Mouse (Mus musculus) layer of hippocampus, adult 2 months (tissue): Measurements from ENCODE around the gene Sim2. TPM values are rescaled to one million over a fixed set of nuclear protein-coding genes. Genes with fewer than 3 reads are reported as not detected.

Source experiments
- DNase-seq, 2 experiments: peaks; one replicate each; pipeline ENCODE4 v3.0.0; 2022; ENCODE audit warnings: low spot score in 2 of 2
- H3K27ac ChIP-seq: fragments of 200-600 bp; 2 replicates; pipeline ENCODE4 v1.8.1; 2022
- H3K4me3 ChIP-seq: fragments of 200-600 bp; 2 replicates; pipeline ENCODE4 v1.8.1; 2022; ENCODE audit warnings: mild to moderate bottlenecking
- CTCF ChIP-seq: fragments of 200-600 bp; conservative IDR thresholded peaks from 2 replicates; pipeline ENCODE4 v1.8.1; 2022; ENCODE audit warnings: antibody characterized with exemption, mild to moderate bottlenecking, moderate library complexity
- total RNA-seq, 2 experiments: library from RNA; stranded (reverse); gene quantifications; 2 replicates each; pipeline ENCODE4 v1.2.3; 2021

The Sim2 gene
- total RNA-seq, 2 experiments from 2014 or later: 0.28 to 0.64 TPM

GRCm38 (mm10) chr16:94082960-94083847 is 1.5 kb upstream of the Sim2 start:
- Histone ChIP-seq H3K27ac (no peak overlapping the region), H3K4me3 (no peak overlapping the region)
- no peak for DNase-seq
- TF ChIP-seq CTCF: no peak

DNA sequence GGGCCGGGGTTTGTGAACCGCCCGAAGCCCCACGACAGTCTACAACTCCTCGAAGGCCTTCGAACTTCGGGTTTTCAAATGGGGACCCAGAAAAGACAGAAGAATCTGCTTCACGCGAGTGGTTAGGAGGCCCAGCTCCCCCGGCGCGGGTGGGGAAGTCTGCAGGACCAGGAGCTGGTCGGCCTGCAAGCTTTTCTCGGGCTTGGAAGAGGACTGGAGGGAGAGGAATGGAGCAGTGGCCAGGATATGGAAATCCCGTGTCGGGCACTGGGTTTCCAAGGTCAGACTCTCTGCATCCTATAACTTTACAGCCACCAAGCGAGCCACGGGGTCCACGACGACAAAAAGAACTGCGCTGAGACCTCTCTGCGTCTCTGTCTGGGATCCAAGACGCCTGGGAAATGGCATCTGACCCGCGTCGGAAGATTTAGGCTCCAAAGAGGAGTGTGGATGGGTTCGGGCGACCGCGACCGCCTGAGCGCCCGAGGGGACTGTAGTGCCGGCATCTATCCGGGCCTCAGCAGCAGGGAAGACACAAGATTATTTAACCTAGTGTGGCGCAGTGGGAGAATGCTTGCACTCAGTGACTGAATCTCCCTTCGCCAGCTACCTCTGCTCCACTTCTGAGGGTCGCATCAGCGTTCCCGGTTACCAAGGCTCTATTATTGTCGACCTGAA is 744 bp upstream of the Sim2 start:
- no peak overlapping the region for H3K27ac ChIP-seq
- no peak for DNase-seq
- no peak overlapping the region for H3K4me3 ChIP-seq
- no peak for TF ChIP-seq CTCF

DNA sequence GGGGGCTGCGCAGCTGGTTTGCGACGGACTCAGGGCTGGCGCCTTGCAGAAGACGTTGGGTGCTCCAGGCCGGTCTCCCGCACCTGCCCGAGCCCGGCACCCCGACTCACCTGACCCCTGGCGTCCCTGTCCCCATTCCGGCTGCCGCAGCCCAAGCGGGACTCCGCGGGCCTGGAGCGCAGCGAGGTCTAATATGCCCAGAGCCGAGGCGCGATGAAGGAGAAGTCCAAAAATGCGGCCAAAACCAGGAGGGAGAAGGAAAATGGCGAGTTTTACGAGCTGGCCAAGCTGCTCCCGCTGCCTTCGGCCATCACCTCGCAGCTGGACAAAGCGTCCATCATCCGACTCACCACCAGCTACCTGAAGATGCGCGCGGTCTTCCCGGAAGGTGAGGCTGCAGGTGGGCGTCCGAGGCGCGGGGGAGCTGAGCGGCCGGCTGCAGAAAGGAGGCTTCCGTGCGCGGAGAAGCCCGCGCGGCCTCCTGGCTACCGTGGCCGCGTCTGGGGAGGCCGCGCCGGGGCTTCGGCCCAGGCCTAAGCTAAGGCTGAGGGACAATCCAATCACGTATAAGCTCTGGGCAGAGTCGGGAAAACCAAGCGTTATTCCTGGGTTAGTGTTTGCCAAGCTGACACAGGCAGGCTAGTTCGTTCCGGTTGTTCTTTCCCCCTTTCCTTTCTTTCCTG is 1.0 kb downstream of the Sim2 start:
- peak overlapping the region; percentile 15; the same call in 1 of the 2 replicates for H3K4me3 ChIP-seq
- no peak for TF ChIP-seq CTCF
- DNase-seq: no peak
- no peak overlapping the region for H3K27ac ChIP-seq

DNA sequence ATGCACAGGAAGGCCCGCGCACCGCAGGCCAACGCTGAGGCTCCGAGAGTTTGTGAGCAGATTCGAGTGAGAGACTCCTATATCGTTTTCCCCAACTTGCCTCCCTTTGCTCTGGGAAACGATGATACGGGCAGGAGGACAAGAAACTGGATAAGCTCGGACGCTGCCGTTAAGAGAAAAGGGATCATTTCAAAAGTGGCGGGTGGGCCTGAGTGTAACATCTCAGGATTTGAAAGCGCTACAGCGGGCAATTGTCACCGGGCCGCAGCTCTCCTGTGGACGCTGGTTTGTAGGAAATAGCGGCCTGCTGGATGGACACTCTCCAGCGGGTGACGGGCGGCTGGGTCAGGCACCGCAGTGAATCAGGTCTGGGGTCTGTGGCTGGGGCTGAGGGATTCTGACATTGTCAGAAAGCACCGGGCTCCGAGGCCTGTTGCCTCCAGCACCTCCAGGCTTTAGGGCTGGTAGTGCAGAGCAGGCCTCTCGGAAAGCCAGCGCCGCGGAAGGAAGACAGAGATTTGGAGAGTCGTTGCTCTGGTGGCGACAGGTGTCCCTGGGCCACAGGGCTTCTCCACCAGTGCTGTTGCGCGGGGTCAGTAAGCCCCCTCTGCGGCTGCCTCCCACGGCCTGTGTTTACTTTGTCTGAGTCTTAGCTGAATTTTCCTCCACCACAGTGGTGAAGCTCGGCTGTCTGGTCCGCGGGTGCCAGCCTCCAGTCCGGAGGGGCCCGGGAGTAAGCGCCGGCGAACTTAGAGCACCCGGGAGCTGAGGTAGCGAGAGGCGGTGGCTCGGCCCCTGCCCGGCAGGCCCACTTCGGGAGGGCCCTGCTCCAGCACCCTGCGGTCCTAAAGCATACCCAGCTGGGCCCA is 2.2 kb downstream of the Sim2 start:
- DNase-seq: no peak
- no peak overlapping the region for H3K4me3 ChIP-seq
- TF ChIP-seq CTCF: no peak
- no peak overlapping the region for H3K27ac ChIP-seq

DNA sequence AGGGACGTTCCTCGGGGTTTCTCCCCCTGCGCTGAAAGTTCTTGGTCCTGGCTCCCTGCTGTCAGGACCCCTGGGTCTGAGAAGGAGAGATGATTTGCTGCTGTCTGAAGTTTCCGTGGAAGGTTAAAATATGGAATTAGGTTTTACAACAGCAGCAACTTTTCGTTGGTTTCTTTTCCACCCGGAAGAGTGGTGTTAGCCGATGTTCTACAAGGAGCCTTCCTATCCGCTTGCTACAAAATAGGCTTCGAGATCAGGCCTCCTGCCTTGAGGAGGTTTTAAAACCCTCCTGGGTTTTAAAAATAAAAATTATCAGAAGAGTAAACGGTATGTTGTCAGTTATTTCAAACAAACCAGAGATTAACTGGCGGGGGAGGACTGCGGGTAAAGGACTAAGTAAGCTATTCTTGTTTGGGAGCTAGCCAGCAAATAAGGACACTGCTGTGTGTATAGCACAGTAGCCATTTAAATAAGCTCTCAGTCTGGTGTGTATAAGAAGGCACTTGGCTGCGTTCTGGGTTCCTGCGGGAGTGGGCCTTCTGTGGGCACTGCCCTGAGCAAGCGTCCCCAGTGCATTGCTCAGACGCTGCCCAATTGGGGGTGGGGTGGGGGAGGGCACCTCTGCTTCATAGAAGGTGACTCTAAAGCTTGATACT is 3.0 kb downstream of the Sim2 start:
- no peak overlapping the region for H3K27ac ChIP-seq
- H3K4me3 ChIP-seq: no peak overlapping the region
- DNase-seq: no peak
- no peak for TF ChIP-seq CTCF

- no peak overlapping the region for H3K4me3 ChIP-seq
- no peak overlapping the region for H3K27ac ChIP-seq
- no peak for DNase-seq
- no peak for TF ChIP-seq CTCF
These were observed 3.6 kb downstream of the Sim2 start for GRCm38 (mm10) chr16:94088226-94088748.

DNA sequence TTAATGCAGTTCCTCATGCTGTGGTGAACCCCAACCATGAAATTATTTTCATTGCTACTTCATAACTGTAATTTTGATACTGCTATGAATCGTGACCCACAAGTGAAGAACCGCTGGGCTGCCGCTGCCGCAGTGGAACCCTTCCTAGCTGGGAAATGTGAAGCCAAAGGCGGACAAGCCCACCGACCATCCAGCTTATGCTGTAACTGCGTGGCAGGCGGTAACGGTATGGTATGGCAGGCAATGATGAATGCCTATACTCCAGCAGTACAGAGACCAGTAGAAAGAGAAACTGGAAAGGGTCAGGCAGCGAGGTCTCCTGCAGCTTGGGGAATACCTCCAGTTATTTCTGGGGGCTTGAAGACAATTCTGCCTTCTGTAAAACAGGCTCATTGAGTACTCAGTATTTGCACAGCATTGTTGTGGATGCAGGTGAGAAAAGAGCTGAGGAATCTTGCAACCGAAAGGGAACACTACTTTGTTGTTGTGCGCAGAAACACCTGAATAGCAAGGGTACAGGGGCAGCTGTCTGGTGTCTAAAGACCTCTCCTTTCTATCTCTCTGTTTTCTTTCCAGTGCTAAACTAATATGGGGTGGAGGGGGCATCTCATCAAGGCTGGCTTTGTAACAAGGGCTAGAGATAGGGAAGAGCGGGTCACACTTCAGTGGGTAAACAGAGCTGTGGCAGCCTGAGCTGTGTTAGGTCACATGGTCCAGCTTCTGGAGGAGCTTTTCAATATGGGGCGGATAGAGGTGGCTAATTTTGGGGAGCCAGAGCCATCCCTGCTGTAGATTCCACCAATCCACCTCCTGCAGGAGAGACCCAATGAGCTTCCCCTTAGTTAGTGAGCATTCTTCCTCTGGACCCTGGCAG is 4.3 kb downstream of the Sim2 start:
- DNase-seq: no peak
- Histone ChIP-seq H3K4me3 (no peak overlapping the region), H3K27ac (no peak overlapping the region)
- no peak for TF ChIP-seq CTCF

DNA sequence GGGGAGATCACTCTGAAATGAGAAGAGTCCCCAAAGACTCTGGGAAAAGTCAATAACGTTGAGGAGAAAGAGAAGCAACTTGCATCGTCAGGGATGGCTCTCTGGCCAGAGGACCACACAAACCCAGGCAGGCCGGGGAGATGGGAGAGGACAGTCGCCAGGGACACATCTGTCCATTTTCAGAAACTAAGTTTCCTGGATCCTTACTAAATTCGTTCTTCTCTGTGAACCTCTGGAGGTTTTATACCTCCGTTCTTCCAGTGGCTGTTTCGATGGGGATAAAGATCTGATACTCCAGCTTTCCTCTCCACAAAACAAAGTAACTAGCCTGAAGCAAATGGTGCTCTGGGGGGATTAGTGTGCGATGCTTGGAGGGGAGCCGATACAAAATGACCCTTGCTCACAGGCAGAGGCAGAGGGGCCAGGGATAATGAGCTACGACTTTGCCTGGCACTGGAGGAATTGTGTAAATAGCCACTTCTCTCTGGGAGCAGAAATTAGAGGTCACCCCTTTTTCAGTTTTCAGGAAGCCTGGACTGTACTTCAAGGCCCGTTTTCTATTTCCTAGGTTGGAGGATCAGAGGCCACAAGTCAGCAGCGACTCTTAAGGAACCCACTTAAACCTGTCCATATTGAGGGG is 7.9 kb downstream of the Sim2 start:
- no peak for DNase-seq
- H3K27ac ChIP-seq: no peak overlapping the region

DNA sequence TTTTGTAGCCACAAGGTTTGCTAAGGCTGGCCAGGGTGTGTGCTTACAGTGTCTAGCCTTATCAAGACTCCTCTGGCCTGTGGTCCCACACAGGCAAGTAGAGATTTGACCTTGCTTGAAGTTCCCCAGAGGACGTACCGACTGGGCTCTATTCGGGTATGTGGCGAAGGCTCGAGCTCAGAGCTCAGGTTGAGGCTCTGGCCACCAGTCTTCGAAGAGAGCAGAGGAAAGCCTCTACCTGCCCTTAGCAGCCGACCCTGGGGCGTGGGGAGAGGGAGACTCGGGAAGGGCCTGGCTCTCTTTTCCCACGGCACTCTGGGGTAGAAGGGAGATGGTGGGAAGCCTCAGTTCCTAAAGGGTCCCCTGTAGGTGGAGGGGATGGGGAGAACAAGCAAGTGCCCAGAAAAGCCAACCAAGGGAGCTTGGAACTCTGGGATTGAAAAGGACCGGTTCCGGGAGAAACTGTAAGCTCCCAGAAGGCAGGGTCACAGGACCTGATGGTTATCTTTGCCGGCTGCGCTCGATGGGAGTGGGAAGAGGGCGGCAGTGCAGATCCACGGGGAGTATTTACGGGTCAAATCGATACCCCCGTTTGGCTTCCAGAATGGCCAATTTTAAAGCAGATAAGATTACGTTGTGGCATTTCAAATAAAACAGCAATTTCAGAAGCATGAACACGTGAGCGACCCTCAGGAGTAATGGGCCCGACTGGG is 8.6 kb downstream of the Sim2 start:
- no peak for TF ChIP-seq CTCF
- Histone ChIP-seq H3K4me3 (no peak overlapping the region), H3K27ac (no peak overlapping the region)
- no peak for DNase-seq

More for the DNA sequence above, 7.9 kb downstream of the Sim2 start:
- TF ChIP-seq CTCF: no peak
- H3K4me3 ChIP-seq: no peak overlapping the region
